Mouse (Mus musculus) forebrain, embryonic 13.5 days (tissue): ENCODE results near the gene Aida. TPM values are rescaled to one million over a fixed set of nuclear protein-coding genes. Genes with fewer than 3 reads are reported as not detected.
A peak's percentile ranks its signal among the peaks of the same experiment; 100 is the strongest.

Experiments used
- ATAC-seq: fragments of 200-750 bp; cut with Nextera tagmentation; 2 replicates; pipeline ENCODE4 v1.8.0; 2017
- H3K27ac ChIP-seq: fragments of 300-500 bp; sonication (generic); 2 replicates; pipeline ENCODE4 v1.5.1; 2015; ENCODE audit warnings: inconsistent platforms, mild to moderate bottlenecking, moderate library complexity
- H3K27me3 ChIP-seq: fragments of 300-500 bp; sonication (generic); 2 replicates; pipeline ENCODE4 v1.6.1; 2015; ENCODE audit warnings: mild to moderate bottlenecking, inconsistent platforms
- H3K36me3 ChIP-seq: fragments of 300-500 bp; sonication (generic); 2 replicates; pipeline ENCODE4 v1.6.1; 2015; ENCODE audit warnings: mild to moderate bottlenecking, inconsistent platforms; ENCODE audit not compliant: poor library complexity, severe bottlenecking
- H3K4me1 ChIP-seq: fragments of 300-500 bp; sonication (generic); 2 replicates; pipeline ENCODE4 v1.6.1; 2015; ENCODE audit warnings: inconsistent platforms
- H3K4me2 ChIP-seq: fragments of 300-500 bp; sonication (generic); 2 replicates; pipeline ENCODE4 v1.6.1; 2015; ENCODE audit warnings: inconsistent platforms, mild to moderate bottlenecking, moderate library complexity
- H3K4me3 ChIP-seq: fragments of 300-500 bp; sonication (generic); 2 replicates; pipeline ENCODE4 v1.5.1; 2015; ENCODE audit warnings: mild to moderate bottlenecking, inconsistent platforms
- H3K9ac ChIP-seq: fragments of 300-500 bp; sonication (generic); 2 replicates; pipeline ENCODE4 v1.6.1; 2015; ENCODE audit warnings: mild to moderate bottlenecking, inconsistent platforms
- H3K9me3 ChIP-seq: fragments of 300-500 bp; sonication (generic); replicated peaks from 2 replicates; pipeline ENCODE4 v1.6.1; 2016; ENCODE audit warnings: inconsistent platforms
- WGBS: fragments of 180-500 bp; shearing (Covaris S2); methylation state at CpG from one replicate; pipeline ENCODE4 v1.1.7; 2015; 5-methylcytosine and 5-hydroxymethylcytosine counted together
- polyA plus RNA-seq: library from polyadenylated mRNA; unstranded; fragments of >200 nt; fragmentation: Nextera tagmentation; extraction: Ambion mirVana; gene quantifications from 2 replicates; pipeline ENCODE4 v1.2.1, GENCODE M21; 2015

Aida gene
- polyA plus RNA-seq, result 47.3 and 49.5 TPM in 2 replicates

GRCm38 (mm10) chr1:183296465-183296864 lies at the start of gene Aida:
TSS of gene Aida (plus strand) at chr1:183296590.
- Histone ChIP-seq H3K9me3 (no peaks in the 10 kb centered on the region), H3K27ac (peak within 1 kb of the TSS; percentile 57), H3K4me1 (peaks cover 6% of the 10 kb centered on the region; the same call in 1 of the 2 replicates), H3K36me3 (peaks cover 18% of the 10 kb centered on the region), H3K27me3 (no peaks in the 10 kb centered on the region), H3K4me2 (peak within 1 kb of the TSS; percentile 63), H3K9ac (peak within 1 kb of the TSS; percentile 66), H3K4me3 (peak within 1 kb of the TSS; percentile 52)
- peak; percentile 15 for ATAC-seq
- WGBS, result under 1% methylated on average over 26 of the region's 26 CpGs

- H3K4me2 ChIP-seq, result no peak overlapping the region
- no peaks in the 10 kb centered on the region for H3K9me3 ChIP-seq
- H3K36me3 ChIP-seq, result no peaks in the 10 kb centered on the region
- peaks cover 7% of the 10 kb centered on the region; the same call in 1 of the 2 replicates for H3K4me1 ChIP-seq
- ATAC-seq, result no peak
- no peak overlapping the region for H3K4me3 ChIP-seq
- no peak overlapping the region for H3K9ac ChIP-seq
- H3K27ac ChIP-seq, result no peak overlapping the region
- WGBS, result 47% methylated on average over 1 of the region's 1 CpGs
- no peaks in the 10 kb centered on the region for H3K27me3 ChIP-seq
Observed at GRCm38 (mm10) chr1:183248144-183248543, 48.2 kb upstream of the Aida start.

- WGBS, result 75% methylated on average over 4 of the region's 4 CpGs
- no peak overlapping the region for H3K27ac ChIP-seq
Observed at GRCm38 (mm10) chr1:183250612-183251011, 45.8 kb upstream of the Aida start.

DNA sequence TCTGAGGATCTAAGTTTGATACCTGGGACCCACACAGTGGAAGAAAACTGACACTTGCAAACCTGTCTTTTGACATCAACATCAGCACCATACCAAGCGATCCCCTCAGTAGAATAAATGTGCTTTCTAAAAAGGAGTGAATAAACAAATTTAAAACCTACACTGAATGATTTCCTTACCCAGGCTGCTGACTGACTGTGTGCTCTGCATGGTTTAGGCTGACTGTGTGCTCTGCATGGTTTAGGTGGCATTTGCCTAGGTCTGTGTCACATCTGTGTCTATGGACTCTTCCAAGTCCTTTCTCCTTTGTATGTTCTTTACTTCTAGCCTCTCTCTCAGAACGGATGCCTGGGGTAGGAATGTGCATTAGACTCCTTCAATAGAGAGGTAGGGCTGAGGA lies 44.6 kb upstream of the Aida start:
- Histone ChIP-seq H3K4me1 (peaks cover 7% of the 10 kb centered on the region; the same call in 1 of the 2 replicates), H3K36me3 (no peaks in the 10 kb centered on the region), H3K4me3 (no peak overlapping the region), H3K4me2 (no peak overlapping the region), H3K27ac (no peak overlapping the region), H3K9me3 (no peaks in the 10 kb centered on the region), H3K27me3 (no peaks in the 10 kb centered on the region), H3K9ac (no peak overlapping the region)
- WGBS, result 70% methylated on average over 2 of the region's 2 CpGs
- ATAC-seq, result no peak

More at GRCm38 (mm10) chr1:183250612-183251011, 45.8 kb upstream of the Aida start:
- Histone ChIP-seq H3K4me1 (peaks cover 7% of the 10 kb centered on the region; the same call in 1 of the 2 replicates), H3K9ac (no peak overlapping the region), H3K4me3 (no peak overlapping the region), H3K9me3 (no peaks in the 10 kb centered on the region), H3K36me3 (no peaks in the 10 kb centered on the region), H3K27me3 (no peaks in the 10 kb centered on the region), H3K4me2 (no peak overlapping the region)
- ATAC-seq, result no peak

- Histone ChIP-seq H3K4me2 (no peak overlapping the region), H3K9ac (no peak overlapping the region), H3K4me3 (no peak overlapping the region), H3K9me3 (no peaks in the 10 kb centered on the region), H3K36me3 (no peaks in the 10 kb centered on the region), H3K27ac (0 out of 2 replicates have a peak overlapping the region, but pooled peaks have one; percentile 1), H3K27me3 (no peaks in the 10 kb centered on the region), H3K4me1 (peaks cover 3% of the 10 kb centered on the region; the same call in 1 of the 2 replicates)
- ATAC-seq, result no peak
- WGBS, result 53% methylated on average over 10 of the region's 10 CpGs
Observed at GRCm38 (mm10) chr1:183252574-183252973, 43.8 kb upstream of the Aida start.

DNA sequence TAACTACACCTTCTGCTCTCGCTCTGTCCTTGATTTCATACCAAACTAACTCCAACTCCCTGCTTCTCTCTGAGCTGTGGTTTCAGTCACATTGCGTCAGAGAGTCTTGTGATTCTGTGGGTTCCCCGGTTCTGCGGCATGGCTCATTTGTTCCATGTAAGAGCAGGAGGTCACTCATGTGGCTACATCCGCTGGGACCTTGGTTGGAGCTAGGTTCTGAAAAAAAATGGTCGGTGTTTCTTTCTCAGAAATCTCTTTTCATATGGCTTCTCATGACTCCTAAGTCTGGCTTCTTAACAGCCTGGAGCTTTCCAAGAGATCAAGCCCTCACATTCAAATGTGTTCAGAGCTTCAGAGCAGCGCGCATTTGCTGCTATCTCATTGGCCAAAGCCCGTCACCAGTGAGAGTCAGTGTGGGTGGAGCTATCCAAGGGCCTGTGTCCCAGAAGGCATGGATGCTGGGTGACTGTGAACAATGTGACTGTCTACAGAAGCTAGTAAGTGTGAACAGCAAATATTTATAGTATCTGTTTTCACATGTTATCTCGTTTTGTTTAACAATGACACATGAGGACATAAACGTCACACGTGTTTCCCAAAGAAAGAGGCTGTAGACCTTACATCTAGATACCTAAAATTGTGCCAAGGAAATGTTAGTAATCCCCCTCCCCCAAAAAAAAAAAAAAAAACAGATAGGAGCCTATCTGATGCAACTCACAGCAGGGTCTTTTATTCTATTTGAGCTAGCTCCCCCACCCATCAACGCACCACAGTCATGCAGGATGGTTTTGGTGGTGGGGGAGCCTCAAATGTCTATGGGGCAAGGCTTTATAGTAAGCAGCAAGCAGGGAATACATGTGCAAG lies 32.0 kb upstream of the Aida start:
- WGBS, result 73% methylated on average over 13 of the region's 13 CpGs
- no peaks in the 10 kb centered on the region for H3K36me3 ChIP-seq
- no peaks in the 10 kb centered on the region for H3K9me3 ChIP-seq
- no peak for ATAC-seq
- H3K27me3 ChIP-seq, result no peaks in the 10 kb centered on the region
- no peak overlapping the region for H3K9ac ChIP-seq
- no peak overlapping the region for H3K4me2 ChIP-seq
- no peak overlapping the region for H3K4me3 ChIP-seq
- no peaks in the 10 kb centered on the region for H3K4me1 ChIP-seq
- H3K27ac ChIP-seq, result no peak overlapping the region

- ATAC-seq, result no peak
- no peaks in the 10 kb centered on the region for H3K9me3 ChIP-seq
- H3K27ac ChIP-seq, result no peak overlapping the region
- no peaks in the 10 kb centered on the region for H3K36me3 ChIP-seq
- H3K4me2 ChIP-seq, result no peak overlapping the region
- H3K9ac ChIP-seq, result no peak overlapping the region
- no peak overlapping the region for H3K4me3 ChIP-seq
- no peaks in the 10 kb centered on the region for H3K27me3 ChIP-seq
- no peaks in the 10 kb centered on the region for H3K4me1 ChIP-seq
- 71% methylated on average over 14 of the region's 14 CpGs for WGBS
Observed at GRCm38 (mm10) chr1:183265921-183266467, 30.4 kb upstream of the Aida start.

GRCm38 (mm10) chr1:183267666-183268065 lies 28.7 kb upstream of the Aida start:
- H3K9ac ChIP-seq, result no peak overlapping the region
- H3K4me1 ChIP-seq, result no peaks in the 10 kb centered on the region
- no peaks in the 10 kb centered on the region for H3K9me3 ChIP-seq
- no peak overlapping the region for H3K4me3 ChIP-seq
- H3K27me3 ChIP-seq, result no peaks in the 10 kb centered on the region
- no peak overlapping the region for H3K27ac ChIP-seq
- ATAC-seq, result no peak
- WGBS, result 73% methylated on average over 6 of the region's 6 CpGs
- H3K36me3 ChIP-seq, result no peaks in the 10 kb centered on the region
- H3K4me2 ChIP-seq, result no peak overlapping the region

- 63% methylated on average over 10 of the region's 10 CpGs for WGBS
- ATAC-seq, result 0 out of 2 replicates have a peak, but pooled peaks have one; percentile 55
- H3K27ac ChIP-seq, result no peak overlapping the region
Observed at GRCm38 (mm10) chr1:183272867-183273818, 23.2 kb upstream of the Aida start.

DNA sequence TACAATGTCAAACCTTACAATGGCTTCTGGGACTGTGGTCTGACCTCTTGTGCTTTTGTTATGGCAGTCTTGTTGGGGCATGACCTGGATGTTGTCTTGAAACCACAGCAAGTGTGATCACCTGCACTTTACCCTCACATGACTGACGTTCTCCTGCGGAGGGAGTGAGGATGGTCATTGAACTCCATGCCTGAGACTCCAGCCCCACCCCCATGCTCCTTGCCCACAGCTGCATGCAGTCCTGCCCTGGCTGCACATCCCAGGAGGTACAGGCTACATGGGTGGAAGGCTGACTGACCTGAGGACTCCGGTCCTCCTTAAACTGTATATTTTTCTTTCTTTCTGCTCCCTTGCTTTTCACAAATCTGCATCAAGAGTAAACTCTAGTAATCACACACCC lies 22.0 kb upstream of the Aida start:
- no peak overlapping the region for H3K9ac ChIP-seq
- no peak overlapping the region for H3K4me3 ChIP-seq
- no peak for ATAC-seq
- no peaks in the 10 kb centered on the region for H3K4me1 ChIP-seq
- H3K27me3 ChIP-seq, result no peaks in the 10 kb centered on the region
- H3K27ac ChIP-seq, result no peak overlapping the region
- no peaks in the 10 kb centered on the region for H3K9me3 ChIP-seq
- WGBS, result 86% methylated on average over 3 of the region's 3 CpGs
- no peak overlapping the region for H3K4me2 ChIP-seq
- H3K36me3 ChIP-seq, result peaks cover 25% of the 10 kb centered on the region

More at GRCm38 (mm10) chr1:183272867-183273818, 23.2 kb upstream of the Aida start:
- H3K9me3 ChIP-seq, result no peaks in the 10 kb centered on the region
- peaks cover 14% of the 10 kb centered on the region for H3K36me3 ChIP-seq
- H3K4me2 ChIP-seq, result no peak overlapping the region
- H3K4me3 ChIP-seq, result no peak overlapping the region
- H3K9ac ChIP-seq, result no peak overlapping the region
- H3K27me3 ChIP-seq, result no peaks in the 10 kb centered on the region
- no peaks in the 10 kb centered on the region for H3K4me1 ChIP-seq

DNA sequence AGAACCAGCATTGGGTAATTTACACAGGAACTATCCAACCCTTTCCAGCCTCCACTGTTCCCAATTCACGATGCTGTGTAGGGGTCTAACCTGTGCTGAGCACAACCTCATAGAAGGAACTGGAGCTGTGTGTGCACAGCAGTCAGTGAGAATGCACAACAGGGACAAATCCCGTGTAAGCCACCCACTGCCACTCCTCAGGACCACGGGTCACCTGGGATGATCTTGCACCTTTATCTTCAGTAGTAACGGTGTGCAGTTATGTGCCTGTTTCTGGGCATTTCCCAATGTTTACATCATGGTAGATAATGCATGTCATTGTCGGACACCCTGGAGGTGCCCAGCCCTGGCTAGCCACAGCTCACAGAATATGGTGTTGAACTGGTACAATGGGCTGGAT lies 20.6 kb upstream of the Aida start:
- Histone ChIP-seq H3K4me3 (no peak overlapping the region), H3K4me2 (no peak overlapping the region), H3K36me3 (peaks cover 37% of the 10 kb centered on the region), H3K4me1 (no peaks in the 10 kb centered on the region), H3K27me3 (no peaks in the 10 kb centered on the region), H3K27ac (no peak overlapping the region), H3K9me3 (no peaks in the 10 kb centered on the region), H3K9ac (no peak overlapping the region)
- 85% methylated on average over 5 of the region's 5 CpGs for WGBS
- ATAC-seq, result no peak
